Mouse (Mus musculus): ENCODE data around the gene Dyrk1a.

DNA sequence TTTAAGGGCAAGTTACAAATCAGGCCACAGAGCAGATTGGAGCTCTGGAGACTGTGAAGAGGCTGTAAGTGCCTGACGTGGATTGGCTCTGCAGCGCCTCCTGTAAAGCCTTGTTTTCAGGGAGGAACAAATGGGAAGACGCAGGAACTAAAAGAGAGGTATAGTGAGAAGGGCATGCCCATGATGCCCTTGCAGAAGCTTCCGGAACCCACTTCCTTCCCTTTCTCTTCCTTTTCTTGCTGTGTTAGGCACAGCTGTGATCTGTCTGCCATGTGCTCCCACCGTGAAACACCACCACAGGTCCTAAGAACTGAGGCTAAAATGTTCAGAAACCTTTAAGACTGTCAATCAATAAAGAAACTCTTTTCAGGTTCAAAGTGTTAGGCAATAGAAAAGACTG is 77.3 kb downstream of the Dyrk1a start:
- TF ChIP-seq CTCF (IDR thresholded peaks at IDR 0.05; ENCODE audit: borderline replicate concordance, insufficient read depth, low read depth, low read length) (no peak), POLR2A (IDR thresholded peaks at IDR 0.05; ENCODE audit: borderline replicate concordance, insufficient read depth, low read length) (no peak)

All from cerebellum, adult 2 months (tissue).